Mouse (Mus musculus) liver, postnatal 0 days (tissue): ENCODE data around the gene Trub1. TPM values are rescaled to one million over a fixed set of nuclear protein-coding genes. Genes with fewer than 3 reads are reported as not detected.

ENCODE experiments used
- ATAC-seq: fragments of 200-750 bp; cut with Nextera tagmentation; 2 replicates; pipeline ENCODE4 v1.8.0; 2017; ENCODE audit warnings: mild to moderate bottlenecking, moderate library complexity
- DNase-seq: peaks from one replicate; pipeline ENCODE4 v3.0.0-alpha.2; 2016
- H3K27ac ChIP-seq: fragments of 300-500 bp; sonication (generic); 2 replicates; pipeline ENCODE4 v1.5.1; 2014; ENCODE audit warnings: antibody characterized with exemption, moderate library complexity, mild to moderate bottlenecking, low read depth
- H3K27me3 ChIP-seq: fragments of 300-500 bp; sonication (generic); 2 replicates; pipeline ENCODE4 v1.6.1; 2014; ENCODE audit warnings: low read length, control low read depth, mixed read lengths; ENCODE audit not compliant: insufficient read depth
- H3K36me3 ChIP-seq: fragments of 300-500 bp; sonication (generic); replicated peaks from 2 replicates; pipeline ENCODE4 v1.6.1; 2014; ENCODE audit warnings: mild to moderate bottlenecking, control low read depth, low read length, moderate library complexity, mixed read lengths; ENCODE audit not compliant: insufficient read depth
- H3K4me1 ChIP-seq: fragments of 300-500 bp; sonication (generic); 2 replicates; pipeline ENCODE4 v1.6.1; 2014; ENCODE audit warnings: antibody characterized with exemption, mild to moderate bottlenecking, control low read depth; ENCODE audit not compliant: insufficient read depth
- H3K4me2 ChIP-seq: fragments of 300-500 bp; sonication (generic); 2 replicates; pipeline ENCODE4 v1.6.1; 2014; ENCODE audit warnings: low read depth, mild to moderate bottlenecking, low read length, moderate library complexity, mixed read lengths
- H3K4me3 ChIP-seq: fragments of 300-500 bp; sonication (generic); 2 replicates; pipeline ENCODE4 v1.5.1; 2014; ENCODE audit warnings: low read depth, low read length
- H3K9ac ChIP-seq: fragments of 300-500 bp; sonication (generic); replicated peaks from 2 replicates; pipeline ENCODE4 v1.6.1; 2014; ENCODE audit warnings: mild to moderate bottlenecking, moderate library complexity
- H3K9me3 ChIP-seq: fragments of 300-500 bp; sonication (generic); 2 replicates; pipeline ENCODE4 v1.6.1; 2016; ENCODE audit warnings: mild to moderate bottlenecking, control low read depth, low read length, mixed read lengths
- CTCF ChIP-seq: sonication (generic); IDR thresholded peaks from 2 replicates; pipeline ENCODE4 v1.5.1; 2016; ENCODE audit warnings: antibody characterized with exemption, low read depth
- EP300 ChIP-seq: IDR thresholded peaks from 2 replicates; pipeline ENCODE4 v1.6.1; 2016; ENCODE audit warnings: antibody characterized with exemption, low read depth, mild to moderate bottlenecking
- WGBS: fragments of 180-500 bp; shearing (Covaris S2); extraction: QIAGEN DNeasy Blood & Tissue Kit; methylation state at CpG from one replicate; pipeline ENCODE4 v1.1.7; 2014; ENCODE audit not compliant: insufficient replicate concordance; 5-methylcytosine and 5-hydroxymethylcytosine counted together
- polyA plus RNA-seq: library from polyadenylated mRNA; unstranded; fragments of >200 nt; fragmentation: Nextera tagmentation; extraction: Ambion mirVana; gene quantifications from 2 replicates; pipeline ENCODE4 v1.2.1, GENCODE M21; 2015

Gene Trub1
- polyA plus RNA-seq, 1 experiment from 2014 or later: 8.6 TPM

DNA sequence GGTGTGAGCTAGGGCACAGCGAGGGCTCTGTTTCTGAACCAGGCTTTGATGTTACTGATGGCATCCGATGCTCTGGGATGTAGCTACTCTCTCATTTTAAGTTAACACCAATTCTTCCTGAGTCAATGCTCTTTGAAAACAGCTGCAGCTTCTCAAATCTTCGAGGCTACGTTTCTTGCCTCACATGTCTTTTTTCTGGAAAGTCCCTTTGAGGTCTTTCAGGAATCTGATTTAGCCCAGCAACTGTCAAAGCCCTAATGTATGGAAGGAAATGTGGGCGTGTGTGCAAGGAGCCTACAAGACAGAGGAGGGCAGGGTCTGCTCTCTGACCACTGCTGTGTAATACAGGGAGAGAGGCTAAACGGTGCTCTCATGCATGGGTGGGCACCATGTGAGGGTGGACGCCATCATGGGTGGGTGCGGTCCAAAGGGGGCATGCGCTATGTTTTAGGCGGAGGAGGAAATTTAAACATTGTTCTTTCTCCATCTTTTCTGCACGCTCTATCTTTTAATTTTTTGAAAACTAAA lies 55.6 kb downstream of the Trub1 start:
- ATAC-seq: no peak
- Histone ChIP-seq H3K36me3 (no peaks in the 10 kb centered on the region), H3K4me1 (no peaks in the 10 kb centered on the region), H3K27me3 (no peaks in the 10 kb centered on the region), H3K9ac (no peak overlapping the region), H3K9me3 (no peaks in the 10 kb centered on the region), H3K4me2 (no peak overlapping the region), H3K27ac (no peak overlapping the region), H3K4me3 (no peak overlapping the region)
- no peak for DNase-seq
- 78% methylated on average over 11 of the region's 11 CpGs for WGBS
- TF ChIP-seq EP300 (no peak), CTCF (no peak)

DNA sequence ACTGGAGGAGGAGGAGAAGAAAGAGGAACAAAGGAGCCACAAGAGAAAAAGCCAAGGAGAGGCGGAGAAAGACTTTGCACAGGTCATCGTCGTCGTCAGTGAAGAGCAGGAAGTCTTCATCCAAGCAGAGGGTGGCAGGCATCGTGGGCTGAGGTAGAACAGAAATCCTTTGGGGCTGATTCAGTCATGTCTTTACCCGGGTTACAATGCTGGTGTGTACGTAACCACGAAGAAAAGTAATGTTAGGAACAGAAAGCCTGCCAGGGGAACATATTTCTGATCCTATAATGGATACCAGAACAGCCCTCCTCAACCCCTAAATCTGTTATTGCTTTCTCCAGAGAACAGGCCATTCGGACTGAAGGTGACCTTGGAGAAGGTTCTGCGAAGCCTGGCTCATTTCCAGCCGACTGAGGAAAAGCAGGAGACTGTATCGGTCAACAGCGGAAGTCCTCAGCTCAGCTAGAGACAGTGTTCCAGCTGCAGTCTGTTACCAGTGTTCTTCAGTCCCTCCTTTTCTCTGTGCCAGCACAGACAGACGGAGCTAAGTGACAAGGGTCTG lies 57.1 kb downstream of the Trub1 start:
- no peak overlapping the region for H3K27ac ChIP-seq
- H3K9ac ChIP-seq: no peak overlapping the region
- 43% methylated on average over 14 of the region's 14 CpGs for WGBS
- DNase-seq (no peak), ATAC-seq (no peak)
- no peak for TF ChIP-seq EP300
- TF ChIP-seq CTCF: no peak
- H3K4me3 ChIP-seq: no peak overlapping the region
- H3K36me3 ChIP-seq: no peaks in the 10 kb centered on the region
- H3K4me2 ChIP-seq: no peak overlapping the region
- no peaks in the 10 kb centered on the region for H3K4me1 ChIP-seq
- H3K9me3 ChIP-seq: no peaks in the 10 kb centered on the region
- no peaks in the 10 kb centered on the region for H3K27me3 ChIP-seq

DNA sequence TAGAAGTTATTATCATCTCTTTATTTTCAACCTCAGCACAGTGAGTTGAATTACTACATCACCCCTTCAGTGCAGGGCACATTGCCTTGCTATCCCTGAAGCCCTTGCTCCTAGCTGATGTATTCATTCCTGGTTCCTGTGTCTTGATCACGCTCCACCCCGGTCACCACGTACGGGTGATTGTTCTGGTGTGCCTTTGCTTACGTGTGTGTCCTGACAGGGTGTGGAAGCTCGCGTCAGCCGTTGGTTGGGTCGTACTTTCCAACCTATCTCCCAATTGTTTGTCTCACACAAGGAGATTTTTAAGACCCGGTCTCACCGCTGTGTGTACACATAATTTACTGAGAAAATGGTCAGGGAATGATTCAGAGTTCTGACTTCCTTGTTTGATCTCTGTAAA lies 58.1 kb downstream of the Trub1 start:
- Histone ChIP-seq H3K36me3 (no peaks in the 10 kb centered on the region), H3K27me3 (no peaks in the 10 kb centered on the region), H3K4me3 (no peak overlapping the region), H3K4me2 (no peak overlapping the region), H3K4me1 (no peaks in the 10 kb centered on the region), H3K9ac (no peak overlapping the region), H3K9me3 (no peaks in the 10 kb centered on the region), H3K27ac (no peak overlapping the region)
- DNase-seq: no peak
- 87% methylated on average over 11 of the region's 11 CpGs for WGBS
- TF ChIP-seq CTCF (no peak), EP300 (no peak)
- ATAC-seq: no peak

DNA sequence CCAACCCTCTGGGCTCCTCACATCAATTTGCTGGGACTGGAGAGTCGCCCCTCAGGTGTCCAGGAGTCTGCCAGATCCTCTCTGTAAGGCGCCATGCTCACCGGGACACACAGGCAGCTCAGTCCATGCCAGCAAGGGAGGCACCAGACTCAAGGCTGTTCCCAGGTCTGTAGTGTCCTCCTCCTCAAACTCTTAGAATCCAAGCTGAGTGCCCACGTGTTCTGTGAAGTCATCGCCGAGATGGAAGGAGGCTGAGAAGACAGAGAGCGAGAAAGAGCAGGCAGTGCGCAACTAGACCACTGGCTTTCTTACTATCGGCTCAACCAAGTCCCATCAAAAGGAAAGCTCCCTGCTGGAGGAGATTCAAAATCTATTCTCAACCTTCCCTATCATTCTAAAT lies 60.4 kb downstream of the Trub1 start:
- ATAC-seq: no peak
- TF ChIP-seq CTCF: no peak
- TF ChIP-seq EP300: no peak

DNA sequence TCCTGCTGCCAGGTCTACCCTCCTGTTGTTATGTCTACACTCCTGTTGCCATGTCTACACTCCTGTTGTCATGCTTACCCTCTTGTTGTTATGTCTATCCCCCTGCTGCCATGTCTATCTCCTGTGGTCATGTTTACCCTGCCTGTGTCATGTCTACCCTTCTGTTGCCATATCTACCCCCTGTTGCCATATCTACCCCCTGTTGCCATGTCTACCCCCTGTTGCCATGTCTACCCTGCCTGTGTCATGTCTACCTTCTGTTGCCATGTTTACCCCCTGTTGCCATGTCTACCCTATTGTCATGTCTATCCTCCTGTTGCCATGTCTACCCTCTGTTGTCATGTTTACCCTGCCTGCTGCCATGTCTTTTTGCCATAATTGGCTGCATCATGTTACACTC lies 69.0 kb downstream of the Trub1 start:
- H3K4me1 ChIP-seq: no peaks in the 10 kb centered on the region
- no peaks in the 10 kb centered on the region for H3K36me3 ChIP-seq
- no peak overlapping the region for H3K27ac ChIP-seq
- no peak overlapping the region for H3K4me3 ChIP-seq
- TF ChIP-seq EP300 (no peak), CTCF (no peak)
- no peak overlapping the region for H3K9ac ChIP-seq
- ATAC-seq: no peak
- H3K4me2 ChIP-seq: no peak overlapping the region
- H3K27me3 ChIP-seq: no peaks in the 10 kb centered on the region
- no peak for DNase-seq
- no peaks in the 10 kb centered on the region for H3K9me3 ChIP-seq

More for the DNA sequence above, 60.4 kb downstream of the Trub1 start:
- no peaks in the 10 kb centered on the region for H3K36me3 ChIP-seq
- no peaks in the 10 kb centered on the region for H3K27me3 ChIP-seq
- H3K4me2 ChIP-seq: no peak overlapping the region
- H3K9ac ChIP-seq: no peak overlapping the region
- no peaks in the 10 kb centered on the region for H3K4me1 ChIP-seq
- no peaks in the 10 kb centered on the region for H3K9me3 ChIP-seq
- no peak overlapping the region for H3K4me3 ChIP-seq
- no peak overlapping the region for H3K27ac ChIP-seq
- WGBS: 79% methylated on average over 9 of the region's 9 CpGs
- DNase-seq: no peak

DNA sequence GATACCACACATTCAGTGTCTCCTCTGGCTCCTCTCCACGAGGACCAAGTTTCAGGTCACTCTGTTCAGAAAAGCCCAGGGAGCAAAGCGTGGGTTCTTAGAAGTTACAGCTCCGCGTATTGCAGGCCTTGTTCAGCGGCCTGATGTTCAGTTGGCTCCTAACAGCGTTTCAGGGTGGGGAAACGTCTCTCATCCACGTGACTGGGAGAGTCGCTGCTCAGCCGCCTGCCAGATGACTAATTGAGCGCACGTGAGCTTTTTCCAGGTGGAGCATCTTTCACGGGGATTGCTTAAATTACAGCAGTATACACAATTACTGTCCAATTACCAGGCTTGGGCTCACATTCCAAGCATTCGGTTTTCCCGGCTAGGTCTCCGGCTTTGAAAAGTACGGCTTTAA lies 70.7 kb downstream of the Trub1 start:
- TF ChIP-seq EP300 (no peak), CTCF (no peak)
- no peak overlapping the region for H3K4me3 ChIP-seq
- H3K27me3 ChIP-seq: no peaks in the 10 kb centered on the region
- WGBS: 80% methylated on average over 17 of the region's 17 CpGs
- no peaks in the 10 kb centered on the region for H3K9me3 ChIP-seq
- ATAC-seq (no peak), DNase-seq (no peak)
- no peaks in the 10 kb centered on the region for H3K36me3 ChIP-seq
- H3K4me1 ChIP-seq: no peaks in the 10 kb centered on the region
- H3K4me2 ChIP-seq: no peak overlapping the region
- no peak overlapping the region for H3K9ac ChIP-seq
- no peak overlapping the region for H3K27ac ChIP-seq

DNA sequence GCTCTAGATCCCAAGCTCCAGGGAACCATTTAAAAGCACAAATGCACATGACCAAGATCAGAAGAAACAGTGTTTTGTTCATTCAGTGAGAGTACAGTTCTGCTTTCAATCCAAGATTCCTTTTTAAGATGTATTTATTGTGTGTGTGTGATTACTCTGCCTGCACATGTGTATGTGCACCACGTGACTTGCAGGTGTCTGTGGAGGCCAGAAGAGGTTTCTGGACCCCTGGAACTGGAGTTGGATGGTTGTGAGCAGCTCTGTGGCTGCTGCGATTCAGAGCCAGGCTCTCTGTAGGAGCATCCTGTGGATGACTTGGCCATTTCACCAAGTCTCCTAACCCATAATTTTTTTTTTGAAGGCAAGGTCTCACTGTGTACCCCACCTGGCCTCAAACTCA lies 73.0 kb downstream of the Trub1 start:
- DNase-seq (no peak), ATAC-seq (no peak)
- 66% methylated on average over 2 of the region's 2 CpGs for WGBS
- no peaks in the 10 kb centered on the region for H3K9me3 ChIP-seq
- H3K27ac ChIP-seq: no peak overlapping the region
- H3K27me3 ChIP-seq: no peaks in the 10 kb centered on the region
- H3K4me3 ChIP-seq: no peak overlapping the region
- no peak for TF ChIP-seq CTCF
- H3K9ac ChIP-seq: no peak overlapping the region
- H3K4me1 ChIP-seq: no peaks in the 10 kb centered on the region
- H3K4me2 ChIP-seq: no peak overlapping the region
- no peaks in the 10 kb centered on the region for H3K36me3 ChIP-seq
